26 mouse cellular contexts compared by ENCODE assay signal in the genomic region with DNA sequence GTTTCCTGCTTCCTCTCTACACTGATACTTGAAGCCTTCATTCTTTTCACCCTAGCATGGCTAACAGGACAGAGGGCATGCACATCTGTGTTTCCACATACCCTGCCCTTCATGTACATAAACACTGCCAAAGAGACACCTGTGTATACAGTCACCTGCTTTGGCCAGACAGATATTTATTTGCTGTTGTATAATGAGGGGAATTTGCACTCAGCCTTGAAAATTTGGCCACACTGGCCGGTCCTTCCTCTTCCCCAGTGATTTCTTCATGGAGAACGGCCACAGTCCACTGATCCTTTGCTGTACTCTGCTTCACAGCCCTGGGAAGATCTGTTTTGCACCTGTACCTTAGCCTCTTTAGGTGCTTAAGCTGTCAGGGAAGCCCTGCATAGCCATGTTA.
A peak's percentile ranks its signal among the peaks of the same experiment; 100 is the strongest.
DNase-seq lines count a peak whose midpoint lies in the region; ATAC-seq and TF ChIP-seq lines count a peak whose summit lies in the region.
"Had no signal": no experiment of that assay in that cellular context is flagged by ENCODE, and none has a peak within 500 bp of the region (broad histone marks: within the 10 kb centered on the region; RNA-seq: fewer than 3 reads in every experiment).

No protein-coding gene starts in this region.

- H3K9me3 ChIP-seq in kidney, embryonic 16.5 days (ENCODE audit: low read length): no peaks in the 10 kb centered on the region; the same call in 1 of the 2 replicates
- H3K9me3 ChIP-seq in liver, embryonic 11.5 days (ENCODE audit: control insufficient read depth, low read length): no peaks in the 10 kb centered on the region
- H3K9me3 ChIP-seq: embryonic facial prominence, embryonic 12.5 days; embryonic facial prominence, embryonic 15.5 days had no signal

- 29% methylated on average over 2 of the region's 2 CpGs for WGBS in kidney, embryonic 16.5 days
- WGBS in liver, adult 2 months: 20% methylated on average over 2 of the region's 2 CpGs
- WGBS in liver, embryonic 11.5 days: 72% methylated on average over 2 of the region's 2 CpGs

- TF ChIP-seq POLR2A in liver, adult 2 months (IDR thresholded peaks at IDR 0.05; ENCODE audit: extremely low read depth, insufficient read depth, low read length): no peak

- DNase-seq in kidney, adult 18-20 months: peak; percentile 9
- peak; percentile 76 for DNase-seq in liver, adult 2 months (ENCODE audit: extremely low read depth, low read depth, low spot score)
- no peak for DNase-seq in liver, embryonic 11.5 days (ENCODE audit: low spot score)
- DNase-seq in kidney, postnatal 10 days: peak; percentile 4
- DNase-seq in kidney, postnatal 36 days: peak; percentile 29 to 32
- no peak for DNase-seq in neural tube, embryonic 10.5 days (ENCODE audit: extremely low spot score, low spot score)
- DNase-seq in T-cell, adult 2 months (ENCODE audit: low spot score): no peak
- DNase-seq: adrenal gland, adult 2 months; adrenal gland, postnatal 14 days; B cell, adult 2 months; cerebellum, adult 11 months; cerebellum, adult 2 months; cerebellum, adult 9-11 months; cerebellum, postnatal 25 days; forebrain, postnatal 0 days; gastrocnemius, adult 2 months; gastrocnemius, postnatal 14 days; heart, adult 11 months had no signal

- no peak overlapping the region for H3K9ac ChIP-seq in kidney, embryonic 16.5 days (replicated peaks; ENCODE audit: low read length)
- no peak overlapping the region for H3K9ac ChIP-seq in liver, adult 2 months (ENCODE audit: low read depth, low read length)
- H3K9ac ChIP-seq in liver, embryonic 11.5 days (ENCODE audit: low read depth, low read length): no peak overlapping the region
- H3K9ac ChIP-seq: embryonic facial prominence, embryonic 12.5 days; embryonic facial prominence, embryonic 15.5 days; forebrain, postnatal 0 days; hindbrain, embryonic 12.5 days had no signal

- no peak overlapping the region for H3K4me3 ChIP-seq in kidney, embryonic 16.5 days (ENCODE audit: low read length)
- no peak overlapping the region for H3K4me3 ChIP-seq in liver, adult 2 months (ENCODE audit: insufficient read depth, low read depth, low read length)
- H3K4me3 ChIP-seq in liver, embryonic 11.5 days (ENCODE audit: low read depth, low read length): no peak overlapping the region
- H3K4me3 ChIP-seq: embryonic facial prominence, embryonic 12.5 days; embryonic facial prominence, embryonic 15.5 days; gastrocnemius, adult 2 months; hindbrain, embryonic 12.5 days had no signal

- no peak for ATAC-seq in kidney, embryonic 16.5 days (ENCODE audit: low FRiP score, low TSS enrichment)
- ATAC-seq in liver, embryonic 11.5 days (replicated peaks; ENCODE audit: low FRiP score): no peak
- ATAC-seq: forebrain, embryonic 14.5 days; forebrain, postnatal 0 days; Patski had no signal

- no peaks in the 10 kb centered on the region for H3K27me3 ChIP-seq in kidney, embryonic 16.5 days (ENCODE audit: insufficient read depth, low read length)
- no peaks in the 10 kb centered on the region for H3K27me3 ChIP-seq in liver, adult 2 months (ENCODE audit: control insufficient read depth, insufficient read depth, low read length)
- H3K27me3 ChIP-seq in liver, embryonic 11.5 days (replicated peaks; ENCODE audit: control insufficient read depth, insufficient read depth, low read length): no peaks in the 10 kb centered on the region
- H3K27me3 ChIP-seq: embryonic facial prominence, embryonic 12.5 days; Patski had no signal

- H3K27ac ChIP-seq in kidney, embryonic 16.5 days (ENCODE audit: low read length): no peak overlapping the region
- no peak overlapping the region; the same call in 1 of the 2 replicates for H3K27ac ChIP-seq in liver, adult 2 months (replicated peaks; ENCODE audit: insufficient read depth, low read depth, low read length)
- H3K27ac ChIP-seq in liver, embryonic 11.5 days (ENCODE audit: low read depth, low read length): no peak overlapping the region
- H3K27ac ChIP-seq: embryonic facial prominence, embryonic 12.5 days; embryonic facial prominence, embryonic 15.5 days; gastrocnemius, adult 2 months; hindbrain, embryonic 12.5 days had no signal

- TF ChIP-seq CTCF in liver, adult 2 months (IDR thresholded peaks at IDR 0.05; ENCODE audit: low read depth, low read length): no peak

- H3K79me2 ChIP-seq in liver, adult 2 months (ENCODE audit: control insufficient read depth, insufficient read depth, low read length): no peaks in the 10 kb centered on the region

- no peaks in the 10 kb centered on the region for H3K36me3 ChIP-seq in kidney, embryonic 16.5 days (ENCODE audit: insufficient read depth, low read length)
- no peaks in the 10 kb centered on the region for H3K36me3 ChIP-seq in liver, adult 2 months (ENCODE audit: control insufficient read depth, insufficient read depth, low read length)
- H3K36me3 ChIP-seq in liver, embryonic 11.5 days (ENCODE audit: control insufficient read depth, insufficient read depth, low read length): no peaks in the 10 kb centered on the region
- H3K36me3 ChIP-seq: embryonic facial prominence, embryonic 12.5 days; embryonic facial prominence, embryonic 15.5 days; G1E; hindbrain, embryonic 12.5 days had no signal

- no peaks in the 10 kb centered on the region for H3K4me1 ChIP-seq in kidney, embryonic 16.5 days (ENCODE audit: insufficient read depth, low read length)
- no peaks in the 10 kb centered on the region for H3K4me1 ChIP-seq in liver, adult 2 months (ENCODE audit: control insufficient read depth, insufficient read depth, low read length)
- H3K4me1 ChIP-seq in liver, embryonic 11.5 days (replicated peaks; ENCODE audit: control insufficient read depth, insufficient read depth, low read length): no peaks in the 10 kb centered on the region
- H3K4me1 ChIP-seq: embryonic facial prominence, embryonic 12.5 days; embryonic facial prominence, embryonic 15.5 days; hindbrain, embryonic 12.5 days had no signal

- H3K4me2 ChIP-seq in kidney, embryonic 16.5 days (replicated peaks; ENCODE audit: low read depth, low read length): no peak overlapping the region
- H3K4me2 ChIP-seq in liver, embryonic 11.5 days: no peak overlapping the region
- H3K4me2 ChIP-seq: embryonic facial prominence, embryonic 12.5 days; embryonic facial prominence, embryonic 15.5 days; heart, embryonic 11.5 days; hindbrain, embryonic 12.5 days had no signal

Comparison
In these comparisons a context has a peak if more than half of its experiments do, and no peak if none do; other contexts are left out.
1. DNase-seq: peak in kidney, adult 18-20 months (single experiment), liver, adult 2 months (single experiment), kidney, postnatal 10 days (single experiment) and kidney, postnatal 36 days (2 of 2); none in liver, embryonic 11.5 days (single experiment), neural tube, embryonic 10.5 days (single experiment) and T-cell, adult 2 months (single experiment).